In the genomic region with DNA sequence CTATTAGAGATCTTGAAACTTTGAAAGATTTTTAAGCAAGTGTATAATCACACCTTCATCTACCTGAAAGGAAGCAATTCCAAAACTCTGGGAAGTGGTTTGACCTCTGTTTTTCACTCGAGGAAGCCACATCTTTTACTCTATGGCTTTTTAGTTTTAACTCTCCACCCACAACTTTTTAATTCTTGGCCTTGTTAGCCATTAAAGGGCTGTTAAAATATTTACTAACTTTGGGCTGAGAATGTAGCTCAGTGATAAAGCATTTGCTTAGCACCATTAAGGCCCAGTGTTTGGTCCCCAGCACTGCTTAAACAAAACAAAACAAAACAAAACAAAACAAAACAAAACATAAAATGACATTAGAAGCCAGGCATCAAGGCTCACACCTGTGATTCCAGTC, we compare ENCODE assay signal across 9 mouse cellular contexts. TPM values are rescaled to one million over a fixed set of nuclear protein-coding genes. Genes with fewer than 3 reads are reported as not detected.
A peak's percentile ranks its signal among the peaks of the same experiment; 100 is the strongest.
DNase-seq lines count a peak whose midpoint lies in the region; ATAC-seq and TF ChIP-seq lines count a peak whose summit lies in the region.
"Had no signal": no experiment of that assay in that cellular context is flagged by ENCODE, and none has a peak within 500 bp of the region (broad histone marks: within the 10 kb centered on the region; RNA-seq: fewer than 3 reads in every experiment).

No protein-coding gene starts in this region.

- no peak overlapping the region for H3K9ac ChIP-seq in kidney, embryonic 14.5 days (ENCODE audit: low read depth, low read length)
- no peak overlapping the region for H3K9ac ChIP-seq in embryonic facial prominence, embryonic 12.5 days
- no peak overlapping the region for H3K9ac ChIP-seq in hindbrain, embryonic 16.5 days (ENCODE audit: low read depth, low read length)

- H3K9me3 ChIP-seq in kidney, embryonic 14.5 days (ENCODE audit: control insufficient read depth, low read length) = no peaks in the 10 kb centered on the region
- no peaks in the 10 kb centered on the region for H3K9me3 ChIP-seq in embryonic facial prominence, embryonic 12.5 days
- no peaks in the 10 kb centered on the region for H3K9me3 ChIP-seq in hindbrain, embryonic 16.5 days (ENCODE audit: control insufficient read depth, low read length)

- H3K4me3 ChIP-seq in kidney, embryonic 14.5 days (ENCODE audit: low read length) = peak overlapping the region; percentile 92
- peak overlapping the region; percentile 75; the same call in 1 of the 2 replicates for H3K4me3 ChIP-seq in embryonic facial prominence, embryonic 12.5 days
- no peak overlapping the region for H3K4me3 ChIP-seq in hindbrain, embryonic 16.5 days (ENCODE audit: low read length)
- peak overlapping the region; percentile 22 for H3K4me3 ChIP-seq in myocyte

- H3K27me3 ChIP-seq in kidney, embryonic 14.5 days (ENCODE audit: control insufficient read depth, insufficient read depth, low read length) = no peaks in the 10 kb centered on the region
- H3K27me3 ChIP-seq in embryonic facial prominence, embryonic 12.5 days = peaks cover 14% of the 10 kb centered on the region; the same call in 1 of the 2 replicates
- H3K27me3 ChIP-seq in hindbrain, embryonic 16.5 days (replicated peaks; ENCODE audit: control insufficient read depth, insufficient read depth, low read length) = peaks cover 5% of the 10 kb centered on the region
- no peaks in the 10 kb centered on the region for H3K27me3 ChIP-seq in myocyte (ENCODE audit: control insufficient read depth, insufficient read depth, insufficient read length)
- H3K27me3 ChIP-seq: Patski had no signal

- TF ChIP-seq POLR2A in myocyte (IDR thresholded peaks at IDR 0.05; ENCODE audit: insufficient read length, low read depth) = no peak

- H3K36me3 ChIP-seq in kidney, embryonic 14.5 days (ENCODE audit: control insufficient read depth, insufficient read depth, low read length) = no peaks in the 10 kb centered on the region
- H3K36me3 ChIP-seq in embryonic facial prominence, embryonic 12.5 days = no peaks in the 10 kb centered on the region
- no peaks in the 10 kb centered on the region for H3K36me3 ChIP-seq in hindbrain, embryonic 16.5 days (ENCODE audit: control insufficient read depth, insufficient read depth, low read length)
- H3K36me3 ChIP-seq in myocyte (ENCODE audit: control insufficient read depth, insufficient read depth) = no peaks in the 10 kb centered on the region

- H3K79me2 ChIP-seq in myocyte (ENCODE audit: control insufficient read depth, insufficient read depth) = no peaks in the 10 kb centered on the region

- 24% methylated on average over 1 of the region's 1 CpGs for WGBS in kidney, embryonic 14.5 days
- 23% methylated on average over 1 of the region's 1 CpGs for WGBS in embryonic facial prominence, embryonic 12.5 days
- WGBS in hindbrain, embryonic 16.5 days = 47% methylated on average over 1 of the region's 1 CpGs

- H3K4me1 ChIP-seq in kidney, embryonic 14.5 days (ENCODE audit: control insufficient read depth, insufficient read depth, low read length) = 0 out of 2 replicates have a peak, but pooled peaks cover 13% of the 10 kb centered on the region
- H3K4me1 ChIP-seq in embryonic facial prominence, embryonic 12.5 days = no peaks in the 10 kb centered on the region
- peaks cover 3% of the 10 kb centered on the region; the same call in 1 of the 2 replicates for H3K4me1 ChIP-seq in hindbrain, embryonic 16.5 days (ENCODE audit: control insufficient read depth, insufficient read depth, low read depth, low read length)

- no peak for ATAC-seq in kidney, embryonic 14.5 days (ENCODE audit: low FRiP score, low TSS enrichment)
- no peak for ATAC-seq in embryonic facial prominence, embryonic 12.5 days (ENCODE audit: insufficient number of reproducible peaks, insufficient read depth, low FRiP score, low TSS enrichment)
- no peak for ATAC-seq in hindbrain, embryonic 16.5 days
- ATAC-seq: Patski had no signal

- H3K27ac ChIP-seq in kidney, embryonic 14.5 days (ENCODE audit: low read depth, low read length) = no peak overlapping the region
- H3K27ac ChIP-seq in embryonic facial prominence, embryonic 12.5 days = no peak overlapping the region
- no peak overlapping the region for H3K27ac ChIP-seq in hindbrain, embryonic 16.5 days (ENCODE audit: low read depth, low read length)

- no peak overlapping the region for H3ac ChIP-seq in myocyte (ENCODE audit: control insufficient read depth, insufficient read length)

- H3K4me2 ChIP-seq in kidney, embryonic 14.5 days (replicated peaks; ENCODE audit: low read depth, low read length) = peak overlapping the region; percentile 72; the same call in 1 of the 2 replicates
- H3K4me2 ChIP-seq in embryonic facial prominence, embryonic 12.5 days (replicated peaks) = peak overlapping the region; percentile 92
- H3K4me2 ChIP-seq in hindbrain, embryonic 16.5 days (ENCODE audit: low read length) = peak overlapping the region; percentile 99
- H3K4me2 ChIP-seq in myocyte (ENCODE audit: low read depth) = peak overlapping the region; percentile 71

- no peak for DNase-seq in kidney, adult 8-10 months
- DNase-seq in urinary bladder, postnatal 25 days (ENCODE audit: low spot score) = no peak
- DNase-seq in ovary, adult 18-20 months (ENCODE audit: low spot score) = no peak
- DNase-seq: thymus, postnatal 14 days had no signal

TF ChIP-seq in myocyte, 11 proteins besides CTCF, POLR2A, EP300 and RAD21:
- no peak for TF ChIP-seq MYOG (IDR thresholded peaks at IDR 0.05; ENCODE audit: control insufficient read depth in 1 of 3, insufficient read depth in 1 of 3, insufficient read length in 2 of 3, low read depth in 2 of 3)
- no peak for TF ChIP-seq E2F4 (IDR thresholded peaks at IDR 0.05; ENCODE audit: insufficient read depth)
- no peak for TF ChIP-seq CEBPB (IDR thresholded peaks at IDR 0.05; ENCODE audit: insufficient read depth, poor library complexity, severe bottlenecking)
- TF ChIP-seq USF1 (IDR thresholded peaks at IDR 0.05; ENCODE audit: low read depth) = no peak
- no peak for TF ChIP-seq SRF (IDR thresholded peaks at IDR 0.05; ENCODE audit: control insufficient read depth, insufficient read length, low read depth)
- TF ChIP-seq MAX (IDR thresholded peaks at IDR 0.05; ENCODE audit: low read depth) = no peak

RNA-seq across cellular contexts. Expression of a gene that starts 2.2 kb away (rescaled TPM):
- polyA plus RNA-seq in kidney, embryonic 14.5 days (2014; fragmentation: Nextera tagmentation; extraction: Ambion mirVana) = 25.3 and 26.4 TPM in 2 replicates
- 9.2 and 9.6 TPM in 2 replicates for polyA plus RNA-seq in embryonic facial prominence, embryonic 12.5 days (2016; fragmentation: Nextera tagmentation; extraction: Ambion mirVana)
- 2.3 and 2.8 TPM in 2 replicates for polyA plus RNA-seq in hindbrain, embryonic 16.5 days (2015; fragmentation: Nextera tagmentation; extraction: Ambion mirVana)
- polyA plus RNA-seq in myocyte (2012; fragmentation: generic; extraction: Trizol) = 2.9 TPM
